Mouse (Mus musculus) kidney, postnatal 0 days (tissue): ENCODE data around the gene Acer1. TPM values are rescaled to one million over a fixed set of nuclear protein-coding genes. Genes with fewer than 3 reads are reported as not detected.

Experiments
- ATAC-seq: fragments of 200-750 bp; cut with Nextera tagmentation; replicated peaks from 2 replicates; pipeline ENCODE4 v1.8.0; 2017; ENCODE audit warnings: low read depth, moderate number of reproducible peaks, moderate TSS enrichment, moderate library complexity; ENCODE audit not compliant: low FRiP score
- DNase-seq: peaks from one replicate; pipeline ENCODE4 v3.0.0-alpha.2; 2016; ENCODE audit warnings: low spot score
- H3K27ac ChIP-seq: fragments of 300-500 bp; sonication (generic); 2 replicates; pipeline ENCODE4 v1.5.1; 2014; ENCODE audit warnings: mild to moderate bottlenecking
- H3K27me3 ChIP-seq: fragments of 300-500 bp; sonication (generic); 2 replicates; pipeline ENCODE4 v1.6.1; 2014; ENCODE audit warnings: low read length, mixed read lengths; ENCODE audit not compliant: insufficient read depth
- H3K36me3 ChIP-seq: fragments of 300-500 bp; sonication (generic); 2 replicates; pipeline ENCODE4 v1.6.1; 2014; ENCODE audit warnings: low read length, mixed read lengths; ENCODE audit not compliant: insufficient read depth
- H3K4me1 ChIP-seq: fragments of 300-500 bp; sonication (generic); replicated peaks from 2 replicates; pipeline ENCODE4 v1.6.1; 2014; ENCODE audit warnings: antibody characterized with exemption, low read length, mixed read lengths; ENCODE audit not compliant: insufficient read depth
- H3K4me2 ChIP-seq: fragments of 300-500 bp; sonication (generic); 2 replicates; pipeline ENCODE4 v1.6.1; 2014; ENCODE audit warnings: mild to moderate bottlenecking, low read length, moderate library complexity, mixed read lengths
- H3K4me3 ChIP-seq: fragments of 300-500 bp; sonication (generic); replicated peaks from 2 replicates; pipeline ENCODE4 v1.5.1; 2014; ENCODE audit warnings: low read depth, low read length
- H3K9ac ChIP-seq: fragments of 300-500 bp; sonication (generic); 2 replicates; pipeline ENCODE4 v1.6.1; 2014; ENCODE audit warnings: low read depth, low read length
- H3K9me3 ChIP-seq: fragments of 300-500 bp; sonication (generic); replicated peaks from 2 replicates; pipeline ENCODE4 v1.6.1; 2016; ENCODE audit warnings: low read length, inconsistent platforms, mixed read lengths
- CTCF ChIP-seq: IDR thresholded peaks from 2 replicates; pipeline ENCODE4 v1.5.1; 2016; ENCODE audit warnings: antibody characterized with exemption, low read depth, mild to moderate bottlenecking, moderate library complexity
- WGBS: fragments of 180-500 bp; shearing (Covaris S2); extraction: QIAGEN DNeasy Blood & Tissue Kit; methylation state at CpG from one replicate; pipeline ENCODE4 v1.1.7; 2014; 5-methylcytosine and 5-hydroxymethylcytosine counted together
- polyA plus RNA-seq: library from polyadenylated mRNA; unstranded; fragments of >200 nt; fragmentation: Nextera tagmentation; extraction: Ambion mirVana; gene quantifications from 2 replicates; pipeline ENCODE4 v1.2.1, GENCODE M21; 2015

The Acer1 gene
- polyA plus RNA-seq, 1 experiment from 2014 or later, result not detected

DNA sequence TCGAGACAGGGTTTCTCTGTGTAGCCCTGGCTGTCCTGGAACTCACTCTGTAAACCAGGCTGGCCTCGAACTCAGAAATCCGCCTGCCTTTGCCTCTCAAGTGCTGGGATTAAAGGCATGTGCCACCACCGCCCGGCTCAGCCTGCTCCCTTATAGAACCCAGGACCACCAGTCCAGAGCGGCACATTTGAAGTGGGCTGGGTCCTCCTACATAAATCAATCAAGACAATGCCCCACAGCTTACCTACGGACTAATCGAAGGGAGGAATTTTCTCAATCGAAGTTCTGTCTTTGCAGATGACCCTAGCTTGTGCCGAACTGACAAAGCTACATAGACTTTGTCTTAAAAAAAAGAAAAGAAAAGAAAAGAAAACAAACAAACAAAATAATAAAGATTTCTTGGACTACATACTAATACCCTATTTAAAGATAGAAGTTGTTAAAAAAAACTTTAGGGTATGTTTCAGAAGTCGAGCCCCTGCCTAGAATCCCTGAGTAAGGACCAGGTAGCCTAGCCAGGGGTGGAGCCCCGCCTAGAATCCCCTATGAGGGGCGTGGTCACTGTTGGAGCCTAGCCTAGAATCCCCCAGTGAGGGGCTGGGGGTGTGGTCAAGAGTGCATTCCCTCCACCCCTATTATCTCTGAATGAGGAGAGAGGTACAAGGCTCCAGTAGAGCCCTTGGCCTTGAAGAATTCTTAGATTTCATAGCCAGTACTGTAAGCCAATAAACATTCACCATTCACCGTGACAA, 7.8 kb downstream of the Acer1 start:
- no peak for DNase-seq
- 59% methylated on average over 12 of the region's 14 CpGs for WGBS

DNA sequence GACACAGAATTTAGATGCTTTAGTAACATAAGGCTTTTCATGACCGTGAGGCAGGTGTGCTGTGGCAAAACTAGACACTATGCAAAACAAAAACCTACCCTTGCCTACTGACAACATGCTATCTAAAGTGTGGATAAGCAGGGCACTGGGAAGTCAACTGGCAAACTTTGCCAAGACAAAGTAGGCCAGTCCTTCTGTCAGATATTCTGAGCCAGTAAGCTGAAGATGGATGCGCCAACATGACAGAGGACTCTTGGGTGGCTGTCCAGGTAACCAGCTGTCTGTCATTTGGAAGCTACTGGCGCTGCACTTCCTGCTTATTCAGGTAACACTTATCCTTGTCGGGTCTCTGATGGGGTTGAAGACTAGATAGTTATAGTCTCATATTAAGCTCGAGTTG, 11.8 kb downstream of the Acer1 start:
- no peak overlapping the region for H3K4me3 ChIP-seq
- no peaks in the 10 kb centered on the region for H3K9me3 ChIP-seq
- H3K27ac ChIP-seq, result no peak overlapping the region
- DNase-seq (no peak), ATAC-seq (no peak)
- no peaks in the 10 kb centered on the region for H3K4me1 ChIP-seq
- H3K36me3 ChIP-seq, result no peaks in the 10 kb centered on the region
- no peak overlapping the region for H3K9ac ChIP-seq
- H3K4me2 ChIP-seq, result no peak overlapping the region
- no peak for TF ChIP-seq CTCF
- no peaks in the 10 kb centered on the region for H3K27me3 ChIP-seq
- WGBS, result 66% methylated on average over 5 of the region's 5 CpGs

More for the DNA sequence above, 7.8 kb downstream of the Acer1 start:
- H3K9ac ChIP-seq, result no peak overlapping the region
- no peaks in the 10 kb centered on the region for H3K27me3 ChIP-seq
- H3K9me3 ChIP-seq, result no peaks in the 10 kb centered on the region
- no peaks in the 10 kb centered on the region for H3K36me3 ChIP-seq
- no peak for ATAC-seq
- no peak overlapping the region for H3K4me3 ChIP-seq
- H3K4me2 ChIP-seq, result no peak overlapping the region
- no peaks in the 10 kb centered on the region for H3K4me1 ChIP-seq
- no peak overlapping the region for H3K27ac ChIP-seq
- TF ChIP-seq CTCF, result no peak

DNA sequence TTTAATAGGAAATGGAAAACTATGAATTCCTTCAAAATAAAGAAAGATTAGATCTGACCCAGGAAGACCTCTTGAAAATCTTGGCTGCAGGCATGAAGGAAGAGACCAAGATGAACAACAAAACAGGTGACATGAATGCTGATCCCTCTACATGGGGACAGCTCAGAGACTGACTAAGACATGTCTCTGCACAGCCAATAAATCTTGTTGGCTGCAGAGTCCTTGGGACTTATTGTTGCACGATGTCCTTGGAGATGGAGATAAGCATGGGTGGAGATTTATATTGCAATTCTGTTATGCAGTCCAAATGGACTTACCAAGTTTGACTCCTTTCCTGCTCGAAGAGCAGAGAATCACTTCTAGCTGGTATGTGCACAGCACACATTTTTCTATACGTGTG, 12.6 kb downstream of the Acer1 start:
- no peak for TF ChIP-seq CTCF
- whole genome bisulfite sequencing, result 41% methylated on average over 3 of the region's 3 CpGs
- no peak overlapping the region for H3K4me2 ChIP-seq

DNA sequence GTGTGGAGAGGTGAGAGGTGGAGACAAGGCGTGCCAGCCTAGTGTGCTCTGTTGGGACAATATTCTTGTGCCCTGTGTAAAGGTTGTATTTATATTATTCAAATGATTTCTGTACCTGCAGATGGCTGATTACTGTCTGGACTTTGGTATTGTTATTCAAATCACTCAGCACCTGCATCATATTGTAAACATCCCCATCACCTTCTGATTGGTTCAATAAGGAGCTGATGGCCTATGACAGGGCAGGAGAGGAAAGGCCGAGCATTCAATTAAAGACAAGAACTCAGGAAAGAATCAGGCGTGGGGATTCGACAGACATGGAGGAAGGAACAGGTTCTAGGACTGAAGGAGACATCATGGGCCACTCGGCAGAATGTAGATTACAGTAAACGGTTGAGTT, 18.3 kb downstream of the Acer1 start:
- H3K9ac ChIP-seq, result no peak overlapping the region

More for the DNA sequence above, 12.6 kb downstream of the Acer1 start:
- H3K4me1 ChIP-seq, result no peaks in the 10 kb centered on the region
- no peak overlapping the region for H3K4me3 ChIP-seq
- H3K9ac ChIP-seq, result no peak overlapping the region
- ATAC-seq (no peak), DNase-seq (no peak)
- no peaks in the 10 kb centered on the region for H3K27me3 ChIP-seq
- H3K36me3 ChIP-seq, result no peaks in the 10 kb centered on the region
- H3K27ac ChIP-seq, result no peak overlapping the region
- no peaks in the 10 kb centered on the region for H3K9me3 ChIP-seq

DNA sequence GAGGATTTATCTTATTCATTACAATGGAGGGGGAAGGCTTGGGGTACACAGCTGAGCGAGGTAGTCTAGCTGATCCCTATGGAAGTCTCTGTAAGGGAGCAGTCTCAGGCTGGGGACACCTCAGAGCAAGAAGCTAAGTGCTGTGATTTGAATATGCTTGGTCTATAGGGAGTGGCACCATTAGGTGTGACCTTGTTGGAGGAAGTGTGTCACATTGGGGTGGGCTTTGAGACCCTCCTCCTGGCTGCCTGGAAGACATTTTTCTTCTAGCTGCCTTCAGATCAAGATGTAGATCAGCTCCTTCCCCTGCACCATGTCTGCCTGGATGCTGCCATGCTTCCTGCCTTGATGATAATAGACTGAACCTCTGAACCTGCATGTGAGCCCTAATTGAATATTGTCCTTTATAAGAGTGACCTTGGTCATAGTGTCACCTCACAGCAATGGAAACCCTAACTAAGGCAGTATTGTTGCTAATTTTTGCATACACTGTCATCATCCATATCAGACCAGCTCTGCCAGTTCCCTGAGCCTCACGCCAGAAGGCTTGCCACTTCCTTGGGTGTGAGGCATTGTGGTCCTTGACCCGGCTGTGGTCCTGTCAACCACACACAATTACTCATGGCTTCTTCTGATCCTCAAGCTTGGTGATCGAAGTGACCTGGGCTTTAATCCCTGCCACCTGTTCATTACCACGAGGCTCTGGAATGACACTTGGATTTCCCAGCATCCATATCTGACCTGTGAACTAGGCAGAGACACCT, 19.1 kb downstream of the Acer1 start:
- no peak for TF ChIP-seq CTCF
- Histone ChIP-seq H3K9ac (no peak overlapping the region), H3K4me1 (no peaks in the 10 kb centered on the region), H3K27ac (no peak overlapping the region), H3K36me3 (no peaks in the 10 kb centered on the region), H3K9me3 (no peaks in the 10 kb centered on the region), H3K27me3 (no peaks in the 10 kb centered on the region), H3K4me3 (no peak overlapping the region), H3K4me2 (no peak overlapping the region)
- 79% methylated on average over 5 of the region's 5 CpGs for WGBS
- DNase-seq (no peak), ATAC-seq (no peak)

More for the DNA sequence above, 18.3 kb downstream of the Acer1 start:
- H3K9me3 ChIP-seq, result no peaks in the 10 kb centered on the region
- no peak for TF ChIP-seq CTCF
- H3K27me3 ChIP-seq, result no peaks in the 10 kb centered on the region
- H3K4me3 ChIP-seq, result no peak overlapping the region
- H3K27ac ChIP-seq, result no peak overlapping the region
- no peaks in the 10 kb centered on the region for H3K4me1 ChIP-seq
- H3K36me3 ChIP-seq, result no peaks in the 10 kb centered on the region
- DNase-seq (no peak), ATAC-seq (no peak)
- WGBS, result 80% methylated on average over 6 of the region's 6 CpGs
- H3K4me2 ChIP-seq, result no peak overlapping the region

DNA sequence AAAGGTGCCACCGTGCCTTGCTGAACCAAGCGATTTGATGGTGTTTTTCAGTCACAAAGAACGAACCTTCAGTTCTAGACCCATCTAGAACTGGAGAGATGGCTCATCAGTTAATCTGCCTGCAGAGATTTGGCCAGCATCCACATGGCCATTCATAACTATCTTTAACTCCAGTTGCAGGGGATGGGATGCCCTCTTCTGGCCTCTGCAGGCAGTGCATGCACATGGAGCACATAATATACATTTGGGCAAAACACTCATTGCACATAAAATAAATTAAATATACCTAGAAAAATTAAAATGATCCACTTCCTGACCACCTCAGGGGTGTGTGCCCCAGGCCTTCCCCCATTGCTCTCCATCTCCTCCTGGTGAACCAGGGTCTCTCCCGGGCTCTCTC, 20.0 kb downstream of the Acer1 start:
- Histone ChIP-seq H3K27ac (no peak overlapping the region), H3K9ac (no peak overlapping the region), H3K9me3 (no peaks in the 10 kb centered on the region), H3K36me3 (no peaks in the 10 kb centered on the region), H3K4me1 (no peaks in the 10 kb centered on the region), H3K4me3 (no peak overlapping the region), H3K27me3 (no peaks in the 10 kb centered on the region), H3K4me2 (no peak overlapping the region)
- no peak for TF ChIP-seq CTCF
- DNase-seq (no peak), ATAC-seq (no peak)
- 91% methylated on average over 4 of the region's 4 CpGs for WGBS
